Mouse (Mus musculus): ENCODE measurements around the gene Ttll13.

GRCm38 (mm10) chr7:80231971-80232488, 14.1 kb upstream of the Ttll13 start:
- TF ChIP-seq POLR2A (IDR thresholded peaks at IDR 0.05; ENCODE audit: borderline replicate concordance, extremely low read depth, low read depth, low read length) (no peak), CTCF (IDR thresholded peaks at IDR 0.05; ENCODE audit: insufficient read depth, low read length) (no peak)

All from lung, adult 2 months (tissue).